Mouse (Mus musculus): ENCODE data around the gene Ncaph2. TPM values are rescaled to one million over a fixed set of nuclear protein-coding genes. Genes with fewer than 3 reads are reported as not detected.

Gene Ncaph2
- polyA plus RNA-seq, 1 experiment from 2014 or later = 151 TPM

DNA sequence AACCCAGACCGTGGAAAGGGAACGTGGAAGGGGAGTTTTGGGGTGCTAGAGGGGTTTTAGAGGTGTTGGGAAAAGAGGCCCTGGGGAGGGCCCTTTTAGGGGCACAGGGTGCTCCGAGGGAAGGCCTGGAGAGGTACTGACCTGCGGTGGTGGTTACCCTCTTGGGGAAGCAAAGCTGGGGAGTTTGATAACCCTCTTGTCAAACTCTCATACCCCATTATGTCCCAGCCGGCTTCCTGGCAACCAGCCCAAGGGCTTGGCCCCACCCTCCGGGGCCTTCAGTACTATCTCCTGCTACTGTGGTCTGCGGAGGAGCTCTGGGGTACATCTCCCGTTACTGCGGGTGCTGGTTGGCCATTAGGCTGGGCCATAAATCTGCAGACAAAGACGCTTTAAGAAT lies 23.9 kb downstream of the Ncaph2 start:
- H3K9ac ChIP-seq (ENCODE audit: low read depth, low read length) = no peak overlapping the region

DNA sequence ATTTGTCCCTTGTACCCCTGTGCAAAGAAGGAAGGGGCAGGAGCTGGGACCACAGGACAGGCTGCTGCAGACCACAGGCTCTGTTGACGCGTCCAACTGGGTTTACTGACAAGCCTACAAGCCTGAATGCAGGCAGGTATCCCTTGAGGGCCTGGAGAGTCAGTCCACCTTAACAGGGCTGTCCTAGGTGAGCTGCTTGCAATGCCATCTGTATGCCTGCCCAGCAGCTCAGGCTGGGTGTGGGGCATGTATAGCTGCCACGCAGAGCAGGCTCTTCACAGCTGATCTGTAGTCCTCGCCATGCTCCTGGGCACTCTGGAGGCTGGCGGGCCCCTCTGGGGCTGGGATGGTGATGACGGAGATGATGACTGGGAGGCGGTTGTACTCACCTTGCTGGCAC lies 29.1 kb downstream of the Ncaph2 start, which contains the start of gene Klhdc7b:
Gene Klhdc7b (plus strand): TSS at position 301 of the 400 bp plus-strand sequence.
- 90% methylated on average over 7 of the region's 7 CpGs for WGBS
- Histone ChIP-seq H3K4me3 (ENCODE audit: low read length) (no peak within 1 kb of the TSS), H3K27me3 (ENCODE audit: control insufficient read depth, insufficient read depth, low read length) (peaks cover 7% of the 10 kb centered on the region), H3K9me3 (ENCODE audit: control insufficient read depth, low read length) (no peaks in the 10 kb centered on the region), H3K4me1 (ENCODE audit: control insufficient read depth, insufficient read depth, low read length) (peaks cover under 1% of the 10 kb centered on the region; the same call in 1 of the 2 replicates), H3K4me2 (replicated peaks; ENCODE audit: low read depth, low read length) (no peak within 1 kb of the TSS), H3K27ac (ENCODE audit: low read depth, low read length) (no peak within 1 kb of the TSS), H3K9ac (ENCODE audit: low read depth, low read length) (no peak within 1 kb of the TSS), H3K36me3 (ENCODE audit: control insufficient read depth, insufficient read depth, low read length) (no peaks in the 10 kb centered on the region)
- no peak for ATAC-seq (ENCODE audit: low FRiP score, low TSS enrichment)

More for the DNA sequence above, 23.9 kb downstream of the Ncaph2 start:
- peaks cover 44% of the 10 kb centered on the region for H3K27me3 ChIP-seq (ENCODE audit: control insufficient read depth, insufficient read depth, low read length)
- H3K9me3 ChIP-seq (ENCODE audit: control insufficient read depth, low read length) = no peaks in the 10 kb centered on the region
- 9% methylated on average over 10 of the region's 10 CpGs for WGBS
- H3K27ac ChIP-seq (ENCODE audit: low read depth, low read length) = no peak overlapping the region
- peaks cover 18% of the 10 kb centered on the region; the same call in 1 of the 2 replicates for H3K4me1 ChIP-seq (ENCODE audit: control insufficient read depth, insufficient read depth, low read length)
- H3K4me3 ChIP-seq (ENCODE audit: low read length) = peak overlapping the region; percentile 43
- ATAC-seq (ENCODE audit: low FRiP score, low TSS enrichment) = no peak
- peak overlapping the region; percentile 71 for H3K4me2 ChIP-seq (replicated peaks; ENCODE audit: low read depth, low read length)
- no peaks in the 10 kb centered on the region for H3K36me3 ChIP-seq (ENCODE audit: control insufficient read depth, insufficient read depth, low read length)

DNA sequence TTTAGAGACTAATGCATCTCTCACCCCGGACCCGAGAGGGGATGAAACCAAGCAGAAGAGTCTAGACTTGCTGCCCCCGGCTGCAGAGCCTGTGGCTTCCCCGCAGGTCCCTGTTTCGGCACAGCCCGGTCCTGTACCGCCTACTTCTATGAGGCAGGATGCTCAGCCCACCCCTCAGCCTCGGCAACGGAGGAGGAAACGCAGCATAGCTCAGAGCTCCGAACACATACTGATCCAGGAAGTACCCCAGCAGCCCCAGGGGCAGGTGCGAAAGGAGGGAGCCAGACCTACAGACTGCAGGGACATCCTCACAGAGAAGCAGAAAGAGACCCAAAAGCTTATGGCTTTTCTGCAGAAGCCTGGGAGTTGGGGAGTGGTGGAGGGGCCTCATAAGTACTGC lies 31.6 kb downstream of the Ncaph2 start:
- no peak for ATAC-seq (ENCODE audit: low FRiP score, low TSS enrichment)

DNA sequence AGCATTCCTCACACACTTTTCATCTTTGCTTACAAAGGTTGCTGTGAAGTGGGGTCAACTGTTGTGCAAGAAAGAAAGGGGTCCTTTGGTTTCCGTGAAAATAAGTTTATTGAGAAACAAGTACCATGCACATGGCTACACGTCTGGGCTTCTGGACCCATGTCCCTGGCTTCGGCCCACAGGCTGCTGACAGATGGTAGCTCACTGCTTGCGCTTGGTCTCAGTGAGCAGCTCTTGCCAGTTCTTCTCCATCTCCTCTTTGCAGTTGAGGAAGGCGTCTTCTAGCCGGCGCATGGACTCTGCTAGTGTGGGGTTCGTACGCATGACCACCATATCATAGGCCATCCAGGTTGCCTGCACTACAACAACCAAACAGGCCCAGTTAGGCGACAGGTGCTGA lies 34.6 kb downstream of the Ncaph2 start:
- Histone ChIP-seq H3K4me1 (ENCODE audit: control insufficient read depth, insufficient read depth, low read length) (no peaks in the 10 kb centered on the region), H3K27me3 (ENCODE audit: control insufficient read depth, insufficient read depth, low read length) (no peaks in the 10 kb centered on the region), H3K4me2 (replicated peaks; ENCODE audit: low read depth, low read length) (no peak overlapping the region), H3K27ac (ENCODE audit: low read depth, low read length) (no peak overlapping the region), H3K4me3 (ENCODE audit: low read length) (no peak overlapping the region), H3K36me3 (ENCODE audit: control insufficient read depth, insufficient read depth, low read length) (no peaks in the 10 kb centered on the region), H3K9ac (ENCODE audit: low read depth, low read length) (no peak overlapping the region), H3K9me3 (ENCODE audit: control insufficient read depth, low read length) (no peaks in the 10 kb centered on the region)
- no peak for ATAC-seq (ENCODE audit: low FRiP score, low TSS enrichment)
- WGBS = 93% methylated on average over 10 of the region's 10 CpGs

More for the DNA sequence above, 31.6 kb downstream of the Ncaph2 start:
- no peaks in the 10 kb centered on the region; the same call in 1 of the 2 replicates for H3K27me3 ChIP-seq (ENCODE audit: control insufficient read depth, insufficient read depth, low read length)
- no peak overlapping the region for H3K27ac ChIP-seq (ENCODE audit: low read depth, low read length)
- H3K4me1 ChIP-seq (ENCODE audit: control insufficient read depth, insufficient read depth, low read length) = no peaks in the 10 kb centered on the region
- H3K4me2 ChIP-seq (replicated peaks; ENCODE audit: low read depth, low read length) = no peak overlapping the region
- 48% methylated on average over 12 of the region's 12 CpGs for WGBS
- H3K36me3 ChIP-seq (ENCODE audit: control insufficient read depth, insufficient read depth, low read length) = no peaks in the 10 kb centered on the region
- no peaks in the 10 kb centered on the region for H3K9me3 ChIP-seq (ENCODE audit: control insufficient read depth, low read length)
- H3K4me3 ChIP-seq (ENCODE audit: low read length) = no peak overlapping the region
- no peak overlapping the region for H3K9ac ChIP-seq (ENCODE audit: low read depth, low read length)

DNA sequence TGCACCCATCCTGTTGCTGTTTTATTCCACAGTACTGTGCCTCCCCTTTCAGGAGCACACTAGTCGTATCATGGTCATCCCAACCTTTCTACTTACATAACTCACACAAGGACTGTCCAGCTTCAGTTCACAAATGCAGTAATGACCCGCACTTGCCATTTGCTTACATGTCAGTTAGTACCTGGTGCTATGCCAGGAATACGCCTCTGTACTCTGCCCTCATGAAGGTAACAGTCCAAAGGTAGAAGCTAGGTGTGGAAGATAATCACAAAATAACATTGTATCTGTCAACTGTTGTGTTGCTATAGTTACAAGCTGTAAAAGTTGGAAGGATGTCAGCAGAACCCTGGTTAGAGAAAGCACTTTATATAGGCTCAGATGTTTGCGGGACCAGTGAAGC lies 41.4 kb downstream of the Ncaph2 start:
- H3K27ac ChIP-seq (ENCODE audit: low read depth, low read length) = no peak overlapping the region
- no peak overlapping the region for H3K4me3 ChIP-seq (ENCODE audit: low read length)
- H3K27me3 ChIP-seq (ENCODE audit: control insufficient read depth, insufficient read depth, low read length) = no peaks in the 10 kb centered on the region
- WGBS = 83% methylated on average over 4 of the region's 4 CpGs
- ATAC-seq (ENCODE audit: low FRiP score, low TSS enrichment) = no peak
- no peak overlapping the region for H3K4me2 ChIP-seq (replicated peaks; ENCODE audit: low read depth, low read length)
- H3K9me3 ChIP-seq (ENCODE audit: control insufficient read depth, low read length) = no peaks in the 10 kb centered on the region
- no peaks in the 10 kb centered on the region for H3K36me3 ChIP-seq (ENCODE audit: control insufficient read depth, insufficient read depth, low read length)
- H3K9ac ChIP-seq (ENCODE audit: low read depth, low read length) = no peak overlapping the region
- no peaks in the 10 kb centered on the region for H3K4me1 ChIP-seq (ENCODE audit: control insufficient read depth, insufficient read depth, low read length)

DNA sequence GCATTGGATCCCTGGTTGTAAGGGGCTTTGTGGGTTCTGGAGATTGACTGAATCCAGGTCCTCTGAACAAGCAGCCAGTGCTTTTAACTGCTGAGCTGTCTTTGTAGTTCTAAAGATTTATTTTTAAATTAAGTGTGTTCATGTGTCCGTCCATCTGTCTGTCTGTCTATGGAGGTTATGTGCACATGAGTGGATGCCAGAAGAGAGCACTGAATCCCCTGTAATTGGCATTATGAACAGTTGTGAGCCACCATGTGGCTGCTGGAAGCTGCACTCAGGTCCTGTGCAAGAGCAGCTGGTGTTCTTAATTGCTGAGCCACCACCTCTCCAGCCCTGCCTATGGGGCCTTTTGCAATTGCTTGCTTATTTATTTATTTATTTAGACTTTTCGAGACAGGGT lies 42.6 kb downstream of the Ncaph2 start:
- H3K27ac ChIP-seq (ENCODE audit: low read depth, low read length) = no peak overlapping the region
- whole genome bisulfite sequencing = 89% methylated on average over 2 of the region's 2 CpGs
- no peak overlapping the region for H3K4me3 ChIP-seq (ENCODE audit: low read length)
- no peak overlapping the region for H3K9ac ChIP-seq (ENCODE audit: low read depth, low read length)
- H3K4me1 ChIP-seq (ENCODE audit: control insufficient read depth, insufficient read depth, low read length) = no peaks in the 10 kb centered on the region
- no peak for ATAC-seq (ENCODE audit: low FRiP score, low TSS enrichment)
- H3K4me2 ChIP-seq (replicated peaks; ENCODE audit: low read depth, low read length) = no peak overlapping the region
- no peaks in the 10 kb centered on the region for H3K27me3 ChIP-seq (ENCODE audit: control insufficient read depth, insufficient read depth, low read length)
- H3K9me3 ChIP-seq (ENCODE audit: control insufficient read depth, low read length) = no peaks in the 10 kb centered on the region
- no peaks in the 10 kb centered on the region for H3K36me3 ChIP-seq (ENCODE audit: control insufficient read depth, insufficient read depth, low read length)

DNA sequence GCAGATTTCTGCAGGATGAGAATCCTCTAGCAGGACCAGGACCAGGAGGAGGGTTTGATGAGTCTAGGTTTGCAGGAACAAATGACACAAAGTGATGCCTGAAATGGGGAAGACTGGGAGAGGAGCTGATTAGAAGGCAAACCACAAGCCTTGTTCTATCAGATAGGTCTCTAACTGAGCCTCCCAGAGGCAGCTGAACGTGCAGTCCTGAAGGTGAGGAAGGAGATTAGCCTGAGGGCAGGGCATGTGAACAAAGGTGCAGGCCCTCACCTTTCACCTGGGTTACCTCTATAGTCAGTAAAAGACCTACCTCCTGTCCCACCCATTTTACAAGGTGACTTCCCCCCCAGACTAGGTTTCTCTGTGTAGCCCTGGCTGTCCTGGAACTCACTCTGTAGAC lies 44.2 kb downstream of the Ncaph2 start:
- H3K36me3 ChIP-seq (ENCODE audit: control insufficient read depth, insufficient read depth, low read length) = no peaks in the 10 kb centered on the region
- WGBS = 31% methylated on average over 1 of the region's 1 CpGs
- ATAC-seq (ENCODE audit: low FRiP score, low TSS enrichment) = no peak
- no peak overlapping the region for H3K27ac ChIP-seq (ENCODE audit: low read depth, low read length)
- H3K4me1 ChIP-seq (ENCODE audit: control insufficient read depth, insufficient read depth, low read length) = no peaks in the 10 kb centered on the region
- H3K9me3 ChIP-seq (ENCODE audit: control insufficient read depth, low read length) = no peaks in the 10 kb centered on the region
- H3K4me3 ChIP-seq (ENCODE audit: low read length) = no peak overlapping the region
- H3K27me3 ChIP-seq (ENCODE audit: control insufficient read depth, insufficient read depth, low read length) = no peaks in the 10 kb centered on the region
- H3K9ac ChIP-seq (ENCODE audit: low read depth, low read length) = no peak overlapping the region
- no peak overlapping the region for H3K4me2 ChIP-seq (replicated peaks; ENCODE audit: low read depth, low read length)

DNA sequence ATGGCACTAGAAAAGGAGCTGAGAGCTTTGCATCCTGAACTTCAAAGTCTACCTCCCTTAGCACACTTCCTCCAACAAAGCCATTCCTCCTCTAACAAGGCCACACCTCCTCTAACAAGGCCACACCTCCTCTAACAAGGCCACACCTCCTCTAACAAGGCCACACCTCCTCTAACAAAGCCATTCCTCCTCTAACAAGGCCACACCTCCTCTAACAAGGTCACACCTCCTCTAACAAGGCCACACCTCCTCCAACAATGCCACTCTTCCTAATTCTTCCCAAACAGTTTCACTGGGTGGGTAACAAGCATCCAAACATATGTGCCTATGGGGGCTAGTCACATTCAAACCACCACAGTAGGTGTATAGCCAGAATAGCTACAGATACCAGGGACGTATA lies 47.0 kb downstream of the Ncaph2 start:
- 92% methylated on average over 1 of the region's 1 CpGs for WGBS
- ATAC-seq (ENCODE audit: low FRiP score, low TSS enrichment) = no peak
- no peak overlapping the region for H3K27ac ChIP-seq (ENCODE audit: low read depth, low read length)
- no peak overlapping the region for H3K4me2 ChIP-seq (replicated peaks; ENCODE audit: low read depth, low read length)
- H3K9me3 ChIP-seq (ENCODE audit: control insufficient read depth, low read length) = peaks cover 3% of the 10 kb centered on the region; the same call in 1 of the 2 replicates
- H3K9ac ChIP-seq (ENCODE audit: low read depth, low read length) = no peak overlapping the region
- H3K36me3 ChIP-seq (ENCODE audit: control insufficient read depth, insufficient read depth, low read length) = no peaks in the 10 kb centered on the region
- no peak overlapping the region for H3K4me3 ChIP-seq (ENCODE audit: low read length)
- no peaks in the 10 kb centered on the region for H3K27me3 ChIP-seq (ENCODE audit: control insufficient read depth, insufficient read depth, low read length)
- no peaks in the 10 kb centered on the region for H3K4me1 ChIP-seq (ENCODE audit: control insufficient read depth, insufficient read depth, low read length)

DNA sequence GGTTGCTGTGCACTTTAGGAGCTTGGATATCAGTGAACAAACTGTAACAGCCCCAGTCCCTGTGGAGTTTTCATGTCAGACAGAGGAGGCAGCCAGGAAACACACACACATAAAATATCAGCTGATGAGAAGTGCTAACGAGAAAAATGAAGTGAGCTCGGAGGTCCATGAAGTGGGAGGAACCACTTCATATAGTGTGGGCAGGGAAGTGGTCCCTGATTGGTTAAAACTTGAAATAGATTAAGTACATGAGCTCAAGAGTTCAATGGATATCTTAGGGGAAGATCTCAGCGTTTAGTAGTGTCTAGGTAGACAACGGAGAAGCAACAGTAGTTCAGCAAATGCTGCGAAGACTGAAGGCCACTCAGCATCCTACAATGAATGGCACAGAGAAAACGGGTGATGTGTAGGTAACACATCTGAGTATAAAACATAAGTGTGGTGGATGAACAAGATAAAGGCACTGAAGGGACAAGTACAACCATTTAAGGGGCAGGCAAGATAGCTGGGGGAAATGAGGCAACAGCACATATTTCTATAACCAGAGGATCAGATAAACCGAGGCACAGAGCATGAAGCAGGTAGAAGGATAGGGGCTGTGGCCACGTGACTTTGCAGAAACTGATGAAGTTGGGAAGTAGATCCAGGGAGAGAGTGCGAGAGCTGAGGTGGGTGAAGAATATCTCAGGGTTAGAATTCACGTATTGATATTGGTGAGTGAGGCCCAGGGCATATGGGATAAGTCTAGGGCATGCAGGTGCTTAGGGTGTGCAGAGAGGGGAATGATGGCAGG lies 49.5 kb downstream of the Ncaph2 start:
- Histone ChIP-seq H3K4me3 (ENCODE audit: low read length) (no peak overlapping the region), H3K4me2 (replicated peaks; ENCODE audit: low read depth, low read length) (no peak overlapping the region), H3K9me3 (ENCODE audit: control insufficient read depth, low read length) (peaks cover 3% of the 10 kb centered on the region; the same call in 1 of the 2 replicates), H3K4me1 (ENCODE audit: control insufficient read depth, insufficient read depth, low read length) (no peaks in the 10 kb centered on the region), H3K9ac (ENCODE audit: low read depth, low read length) (no peak overlapping the region), H3K36me3 (ENCODE audit: control insufficient read depth, insufficient read depth, low read length) (no peaks in the 10 kb centered on the region), H3K27ac (ENCODE audit: low read depth, low read length) (no peak overlapping the region), H3K27me3 (ENCODE audit: control insufficient read depth, insufficient read depth, low read length) (no peaks in the 10 kb centered on the region)
- WGBS = 81% methylated on average over 10 of the region's 10 CpGs
- no peak for ATAC-seq (ENCODE audit: low FRiP score, low TSS enrichment)

Measured in kidney, embryonic 14.5 days (tissue).